Mouse (Mus musculus) thymus, postnatal 14 days (tissue): ENCODE results near the gene Susd4.

Experiments used
- DNase-seq: peaks from one replicate; pipeline ENCODE4 v3.0.0; 2021

Susd4 gene

GRCm38 (mm10) chr1:182763716-182764461, at the start of gene Susd4:
Susd4 (plus strand) TSS chr1:182763860.
- peak; percentile 94 for DNase-seq

GRCm38 (mm10) chr1:182714236-182714935, 49.3 kb upstream of the Susd4 start:
- no peak for DNase-seq

GRCm38 (mm10) chr1:182727541-182727940, 36.1 kb upstream of the Susd4 start:
- DNase-seq, result no peak

GRCm38 (mm10) chr1:182729002-182729401, 34.7 kb upstream of the Susd4 start:
- DNase-seq, result no peak

- DNase-seq, result no peak
These were observed 31.0 kb upstream of the Susd4 start for GRCm38 (mm10) chr1:182732695-182733094.

- DNase-seq, result no peak
These were observed 27.8 kb upstream of the Susd4 start for GRCm38 (mm10) chr1:182735891-182736290.

GRCm38 (mm10) chr1:182747081-182747480, 16.6 kb upstream of the Susd4 start:
- no peak for DNase-seq

- no peak for DNase-seq
These were observed 15.8 kb upstream of the Susd4 start for GRCm38 (mm10) chr1:182747834-182748233.

- no peak for DNase-seq
These were observed 14.6 kb upstream of the Susd4 start, which contains the start of gene Ccdc185 for GRCm38 (mm10) chr1:182749080-182749479. Ccdc185 (minus strand) TSS chr1:182749180.

GRCm38 (mm10) chr1:182751301-182751700, 12.4 kb upstream of the Susd4 start:
- no peak for DNase-seq

- DNase-seq, result no peak
These were observed 10.0 kb upstream of the Susd4 start for GRCm38 (mm10) chr1:182753694-182754093.

GRCm38 (mm10) chr1:182754865-182755264, 8.8 kb upstream of the Susd4 start:
- no peak for DNase-seq

GRCm38 (mm10) chr1:182758783-182759182, 4.9 kb upstream of the Susd4 start:
- no peak for DNase-seq

- DNase-seq, result no peak
These were observed 407 bp upstream of the Susd4 start for GRCm38 (mm10) chr1:182763191-182763715.

- DNase-seq, result peak; percentile 40
These were observed 1.1 kb downstream of the Susd4 start for GRCm38 (mm10) chr1:182764541-182765281.

GRCm38 (mm10) chr1:182775576-182775975, 11.9 kb downstream of the Susd4 start:
- no peak for DNase-seq

- DNase-seq, result no peak
These were observed 13.2 kb downstream of the Susd4 start for GRCm38 (mm10) chr1:182776749-182777410.

- no peak for DNase-seq
These were observed 14.6 kb downstream of the Susd4 start for GRCm38 (mm10) chr1:182778225-182778624.

GRCm38 (mm10) chr1:182779024-182779520, 15.4 kb downstream of the Susd4 start:
- DNase-seq, result no peak

- DNase-seq, result no peak
These were observed 20.1 kb downstream of the Susd4 start for GRCm38 (mm10) chr1:182783774-182784173.

- no peak for DNase-seq
These were observed 21.1 kb downstream of the Susd4 start for GRCm38 (mm10) chr1:182784784-182785183.

GRCm38 (mm10) chr1:182785504-182785903, 21.8 kb downstream of the Susd4 start:
- no peak for DNase-seq
